Mouse (Mus musculus) MN1 (cell line): ENCODE measurements around the gene Nisch.

Experiments used
- DNase-seq: peaks from one replicate; pipeline ENCODE4 v3.0.0-alpha.2; 2016; ENCODE audit warnings: low spot score

The Nisch gene

GRCm38 (mm10) chr14:31161191-31161590 lies 55.6 kb downstream of the Nisch start:
- no peak for DNase-seq

GRCm38 (mm10) chr14:31160196-31161150 lies 56.3 kb downstream of the Nisch start:
- no peak for DNase-seq

- DNase-seq, result no peak
Observed at GRCm38 (mm10) chr14:31145694-31146093, 71.1 kb downstream of the Nisch start.

DNA sequence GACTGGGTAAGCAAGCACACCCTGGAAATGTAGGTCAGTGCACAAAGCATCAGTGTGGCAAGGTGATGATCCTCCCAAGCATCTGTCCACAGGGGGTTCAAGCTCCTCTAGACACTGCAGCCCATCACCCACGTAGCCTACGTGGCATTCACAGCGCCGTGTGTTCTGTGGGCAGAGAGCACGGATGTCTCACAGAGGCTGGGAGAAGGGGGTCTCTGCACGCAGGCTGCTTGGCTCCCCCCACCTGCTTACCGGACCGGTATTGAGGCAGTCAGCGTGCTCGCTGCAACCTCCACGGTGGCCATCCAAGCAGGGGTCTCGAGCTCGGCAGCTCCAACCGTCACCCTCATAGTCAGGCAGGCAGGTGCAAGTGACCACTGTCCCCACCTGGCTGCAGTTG lies 75.7 kb downstream of the Nisch start:
- no peak for DNase-seq

DNA sequence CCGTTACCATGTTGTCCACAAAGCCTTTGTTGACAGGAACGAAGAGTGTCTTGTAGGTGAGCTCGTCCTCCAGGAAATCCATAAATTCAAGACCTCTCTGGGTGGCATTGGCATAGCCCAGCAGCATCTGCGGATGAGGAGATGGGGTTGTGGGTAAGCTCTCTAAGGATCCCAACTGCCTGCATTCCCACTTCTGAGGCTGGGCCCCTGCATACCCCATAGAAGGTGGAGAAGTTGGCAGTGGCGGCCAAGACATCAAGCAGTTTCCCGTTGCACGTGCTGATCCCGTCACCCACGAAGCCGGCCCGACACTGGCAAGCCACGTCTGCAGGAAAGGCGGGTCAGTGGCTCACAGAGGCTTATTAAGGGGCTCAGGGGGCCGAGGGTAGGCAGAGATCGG lies 76.6 kb downstream of the Nisch start:
- no peak for DNase-seq

- no peak for DNase-seq
Observed at GRCm38 (mm10) chr14:31139666-31140065, 77.1 kb downstream of the Nisch start.

DNA sequence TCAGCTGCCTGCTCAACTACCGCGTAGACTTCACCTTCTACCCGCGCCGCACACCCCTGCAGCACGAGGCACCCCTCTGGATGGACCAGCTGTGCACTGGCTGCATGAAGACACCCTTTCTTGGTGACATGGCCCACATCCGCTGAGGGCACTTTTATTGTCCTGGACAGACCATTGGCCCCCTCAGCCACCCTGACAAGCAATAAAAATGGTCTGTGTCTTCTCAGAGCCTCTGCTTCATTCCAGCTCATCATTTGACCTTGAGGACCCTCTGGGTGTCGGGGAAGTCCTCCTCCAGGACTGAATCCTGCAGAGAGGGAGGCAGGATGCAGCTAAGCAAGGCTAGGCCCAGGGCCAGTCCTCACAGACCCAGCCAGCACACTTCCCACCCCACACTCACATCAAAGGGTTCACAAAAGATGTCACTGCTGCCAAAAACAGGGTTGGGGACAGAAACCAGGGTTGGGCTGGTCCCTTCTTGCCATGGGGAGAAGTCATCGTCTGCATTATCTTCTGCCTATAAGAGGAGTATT lies 77.8 kb downstream of the Nisch start:
- no peak for DNase-seq

DNA sequence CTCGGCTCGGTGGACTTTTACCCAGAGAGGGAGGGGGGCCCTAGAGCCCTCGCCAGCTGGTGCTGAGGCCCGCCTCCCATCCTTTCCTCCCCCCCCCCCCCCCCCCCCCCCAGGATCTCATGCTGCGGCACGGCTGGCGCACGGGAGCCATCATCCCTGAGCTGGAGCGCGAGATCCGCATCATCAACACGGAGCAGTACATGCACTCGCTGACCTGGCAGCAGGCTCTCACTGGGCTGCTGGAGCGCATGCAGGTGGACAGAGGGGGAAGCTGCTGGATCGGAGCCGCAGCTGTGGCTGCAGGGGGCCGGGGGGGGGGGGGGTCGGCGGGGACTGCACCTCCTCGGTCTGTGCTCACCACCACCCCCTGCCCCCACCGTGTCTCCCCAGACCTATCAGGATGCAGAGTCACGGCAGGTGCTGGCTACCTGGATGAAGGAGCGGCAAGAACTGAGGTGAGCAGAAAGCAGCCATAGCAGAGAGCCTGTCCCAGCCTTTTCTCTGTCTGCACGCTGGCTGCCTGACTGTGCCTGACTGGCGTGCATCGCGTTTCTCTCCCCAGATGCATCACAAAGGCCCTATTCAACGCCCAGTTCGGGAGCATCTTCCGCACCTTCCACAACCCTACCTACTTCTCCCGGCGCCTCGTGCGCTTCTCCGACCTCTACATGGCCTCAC lies 78.4 kb downstream of the Nisch start:
- DNase-seq, result no peak

DNA sequence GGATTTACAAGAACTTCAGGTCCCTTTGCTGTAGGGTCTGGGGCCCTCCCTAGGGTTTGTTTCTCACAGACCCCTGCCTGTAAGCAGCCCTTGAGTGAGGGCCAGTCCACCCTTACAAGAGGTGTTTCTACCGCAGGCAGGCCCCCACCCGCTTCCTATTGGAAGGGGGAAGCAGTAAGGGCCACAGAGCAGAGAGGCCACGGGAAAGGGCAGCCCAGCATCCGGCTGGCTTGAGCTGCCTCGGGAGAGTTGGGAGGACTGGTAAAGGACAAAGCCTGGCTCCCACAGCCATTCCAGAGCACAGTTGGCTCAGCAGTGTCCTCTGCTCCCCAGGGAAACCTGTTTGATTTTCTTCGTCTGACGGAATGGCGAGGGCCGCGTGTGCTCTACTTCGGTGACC lies 79.0 kb downstream of the Nisch start:
- no peak for DNase-seq

GRCm38 (mm10) chr14:31137281-31137595 lies 79.5 kb downstream of the Nisch start:
- DNase-seq, result no peak

DNA sequence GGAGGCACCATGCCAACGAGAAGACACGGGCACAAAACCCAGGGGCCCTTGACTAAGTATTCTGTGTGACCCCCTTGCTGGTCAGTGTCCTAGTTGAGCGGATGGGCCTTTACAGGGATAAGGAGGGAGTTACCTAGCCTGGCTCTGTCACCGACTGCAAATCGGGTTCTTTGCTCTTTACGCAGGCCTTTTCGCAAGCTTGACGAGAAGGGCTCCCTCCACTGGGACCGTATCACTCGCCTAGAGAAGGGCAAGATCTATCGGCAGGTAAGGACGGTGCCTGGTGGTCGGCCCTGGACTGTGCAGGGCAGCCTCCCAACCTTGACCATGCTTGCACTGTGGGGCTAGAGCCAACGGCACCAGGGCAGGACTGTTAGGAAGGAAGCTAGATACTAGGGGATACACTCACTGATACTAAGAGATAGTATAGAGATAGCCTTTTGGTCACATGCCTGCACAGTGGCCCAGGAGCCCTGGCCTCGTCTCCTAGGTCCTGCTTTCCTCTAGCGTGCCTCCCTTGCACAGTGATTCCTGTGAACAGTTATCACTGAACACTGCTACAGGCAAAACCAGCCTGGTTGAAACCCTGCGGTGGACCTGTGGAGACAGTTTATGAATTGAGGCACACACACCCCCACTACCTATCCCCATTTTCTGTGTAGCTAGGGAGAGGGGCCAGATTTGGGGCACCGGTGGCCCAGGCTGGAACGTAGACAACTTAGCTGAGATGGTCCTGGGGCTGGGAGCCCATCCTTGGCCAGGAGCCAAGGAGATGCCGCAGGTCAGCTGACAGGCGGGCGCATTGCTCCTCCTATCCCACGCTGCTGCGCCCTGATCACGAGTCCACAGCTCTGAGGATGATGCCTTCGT lies 80.1 kb downstream of the Nisch start:
- no peak for DNase-seq

GRCm38 (mm10) chr14:31135495-31136410 lies 81.0 kb downstream of the Nisch start:
- DNase-seq, result no peak

GRCm38 (mm10) chr14:31134015-31135000 lies 82.4 kb downstream of the Nisch start:
- DNase-seq, result peak; percentile 72

- peak; percentile 39 for DNase-seq
Observed at GRCm38 (mm10) chr14:31133023-31133665, 83.6 kb downstream of the Nisch start.

DNA sequence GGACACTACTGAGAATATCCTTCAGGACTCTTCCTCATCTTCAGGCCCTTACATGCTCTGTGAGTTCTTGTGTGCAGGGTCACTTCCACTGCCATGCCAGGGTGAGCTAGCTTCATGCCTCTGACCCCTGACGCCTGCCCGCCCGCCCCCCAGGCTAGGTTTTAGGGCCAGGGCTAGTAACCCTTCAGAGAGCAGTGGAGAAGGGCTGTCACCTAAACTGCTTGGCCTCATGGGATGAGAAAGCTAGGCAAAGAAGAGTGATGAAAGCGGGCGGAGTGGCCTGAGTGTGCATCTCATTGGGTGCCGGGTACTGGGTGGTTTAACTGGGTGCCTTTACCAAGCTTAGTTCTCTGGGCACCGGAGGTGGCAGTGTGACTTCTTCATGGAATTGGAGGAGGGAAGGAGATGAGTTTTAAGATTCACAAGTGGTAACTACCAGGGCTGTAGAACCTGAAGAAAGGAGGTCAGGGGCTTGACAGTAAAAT lies 84.2 kb downstream of the Nisch start:
- DNase-seq, result no peak

DNA sequence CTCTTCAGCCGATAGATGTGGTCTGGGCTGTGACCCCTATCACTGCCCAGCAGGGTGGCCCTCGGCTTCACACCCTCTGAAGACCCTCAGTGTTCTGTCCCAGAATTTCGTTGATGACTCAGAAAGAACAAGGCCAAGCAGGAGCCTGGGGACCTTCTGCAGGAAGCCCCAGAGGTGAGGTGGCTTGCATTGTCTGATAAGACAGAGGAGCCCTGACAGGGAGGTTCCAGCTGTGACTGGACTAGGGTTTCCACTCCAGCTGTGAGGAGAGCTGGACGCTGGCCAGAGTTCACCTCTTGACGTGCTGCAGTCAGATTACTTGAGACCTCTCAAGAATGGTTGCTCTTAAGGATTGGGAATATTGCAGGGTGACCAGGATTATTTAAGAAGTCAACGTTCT lies 84.7 kb downstream of the Nisch start:
- DNase-seq, result peak; percentile 47

- peak; percentile 40 for DNase-seq
Observed at GRCm38 (mm10) chr14:31131272-31131821, 85.4 kb downstream of the Nisch start.

DNA sequence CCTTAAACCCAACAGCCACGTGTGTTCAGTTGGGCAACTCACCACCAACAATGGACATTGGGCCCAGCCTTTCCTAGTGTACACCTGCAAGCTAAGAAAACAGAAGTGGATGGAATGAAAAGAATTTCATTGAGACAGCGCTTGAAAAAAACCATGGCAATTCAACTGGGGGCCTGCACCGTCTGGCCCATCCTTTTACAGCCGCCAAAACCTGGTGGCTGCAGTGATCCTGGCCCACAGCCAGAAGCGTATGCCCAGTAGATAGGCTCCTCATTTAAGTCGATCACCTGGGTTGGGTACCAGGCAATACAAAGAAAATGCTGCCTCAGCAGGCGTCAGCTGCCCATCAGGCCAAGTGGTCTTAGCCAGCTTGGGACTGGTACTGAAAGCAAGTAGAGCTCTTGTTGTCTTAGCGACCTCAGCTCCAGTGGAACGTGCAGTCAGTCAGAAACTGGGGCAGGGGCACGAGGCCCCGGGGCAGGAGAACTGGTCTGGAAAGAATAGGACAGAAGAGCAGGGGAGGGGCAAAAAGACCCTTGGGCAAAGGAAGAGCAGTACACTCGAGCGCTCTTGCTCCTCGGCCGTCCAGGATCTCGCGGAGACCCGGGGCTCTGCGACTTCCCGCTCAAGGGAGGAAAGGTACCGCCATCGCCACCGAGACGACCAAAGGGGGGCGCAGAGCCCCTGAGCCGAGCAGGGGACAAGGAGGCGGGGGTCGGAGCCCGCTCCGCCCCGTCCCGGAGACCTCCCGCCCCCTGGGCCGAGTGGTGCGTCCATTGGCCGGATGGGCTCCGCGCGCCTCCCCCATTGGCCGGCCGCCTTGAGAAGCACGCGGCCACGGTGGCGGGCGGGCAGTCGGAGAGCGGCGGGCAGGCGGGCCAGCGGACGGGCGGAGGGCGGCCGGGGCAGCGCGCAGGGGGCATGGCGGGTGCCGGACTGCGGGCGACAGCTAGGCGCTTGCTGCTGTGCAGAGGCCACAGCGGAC lies 86.2 kb downstream of the Nisch start, which contains the start of gene Nt5dc2:
Gene Nt5dc2 (plus strand): TSS at position 818 of the 985 bp plus-strand sequence.
- DNase-seq, result peak; percentile 93
